Mouse (Mus musculus): ENCODE data around the gene Grik5. TPM values are rescaled to one million over a fixed set of nuclear protein-coding genes. Genes with fewer than 3 reads are reported as not detected.
A peak's percentile ranks its signal among the peaks of the same experiment; 100 is the strongest.

Grik5 gene
- polyA plus RNA-seq, 1 experiment from 2014 or later, result 15.0 TPM

GRCm38 (mm10) chr7:25026452-25026851 is 45.7 kb downstream of the Grik5 start:
- ATAC-seq (ENCODE audit: insufficient number of reproducible peaks, insufficient read depth, low FRiP score, low TSS enrichment, low read depth), result no peak
- Histone ChIP-seq H3K4me2 (no peak overlapping the region), H3K36me3 (peaks cover 72% of the 10 kb centered on the region), H3K9ac (replicated peaks) (no peak overlapping the region), H3K27me3 (no peaks in the 10 kb centered on the region), H3K9me3 (no peaks in the 10 kb centered on the region), H3K4me3 (replicated peaks) (no peak overlapping the region), H3K27ac (no peak overlapping the region), H3K4me1 (replicated peaks) (no peaks in the 10 kb centered on the region)
- 56% methylated on average over 7 of the region's 7 CpGs for WGBS

DNA sequence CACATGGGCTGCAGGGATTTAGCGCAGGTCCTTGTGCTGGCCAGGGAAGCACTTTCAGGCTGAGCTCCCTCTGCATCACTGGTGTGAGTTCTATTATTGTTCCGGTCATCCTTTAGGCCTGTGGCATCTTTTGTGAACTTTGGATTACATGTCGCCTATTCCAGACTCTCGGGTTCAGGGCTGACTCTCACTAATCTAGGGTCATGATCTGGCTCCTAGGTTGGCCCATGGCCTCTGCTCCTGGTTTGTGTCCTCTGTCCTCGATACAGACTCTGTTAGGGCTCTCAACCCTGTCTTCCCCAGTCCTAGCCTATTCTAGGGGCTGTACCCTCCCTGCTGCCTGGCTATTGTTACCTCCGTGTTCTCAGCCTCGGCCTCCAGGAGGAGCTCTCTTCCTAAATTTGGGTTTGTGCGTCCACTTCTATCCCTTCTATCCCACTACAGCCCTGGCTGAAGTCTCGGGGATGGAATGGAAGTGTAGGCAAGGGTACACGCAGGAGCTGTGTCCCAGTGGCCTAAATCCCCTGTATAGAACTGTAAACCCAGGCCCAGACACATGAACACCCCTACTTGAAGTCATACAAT is 46.2 kb downstream of the Grik5 start:
- no peak overlapping the region for H3K4me2 ChIP-seq
- H3K4me1 ChIP-seq (replicated peaks), result no peaks in the 10 kb centered on the region
- no peak overlapping the region for H3K4me3 ChIP-seq (replicated peaks)
- H3K9me3 ChIP-seq, result no peaks in the 10 kb centered on the region
- no peak for ATAC-seq (ENCODE audit: insufficient number of reproducible peaks, insufficient read depth, low FRiP score, low TSS enrichment, low read depth)
- no peak overlapping the region for H3K9ac ChIP-seq (replicated peaks)
- H3K27ac ChIP-seq, result no peak overlapping the region
- peaks cover 72% of the 10 kb centered on the region for H3K36me3 ChIP-seq
- WGBS, result 64% methylated on average over 10 of the region's 10 CpGs
- no peaks in the 10 kb centered on the region for H3K27me3 ChIP-seq

DNA sequence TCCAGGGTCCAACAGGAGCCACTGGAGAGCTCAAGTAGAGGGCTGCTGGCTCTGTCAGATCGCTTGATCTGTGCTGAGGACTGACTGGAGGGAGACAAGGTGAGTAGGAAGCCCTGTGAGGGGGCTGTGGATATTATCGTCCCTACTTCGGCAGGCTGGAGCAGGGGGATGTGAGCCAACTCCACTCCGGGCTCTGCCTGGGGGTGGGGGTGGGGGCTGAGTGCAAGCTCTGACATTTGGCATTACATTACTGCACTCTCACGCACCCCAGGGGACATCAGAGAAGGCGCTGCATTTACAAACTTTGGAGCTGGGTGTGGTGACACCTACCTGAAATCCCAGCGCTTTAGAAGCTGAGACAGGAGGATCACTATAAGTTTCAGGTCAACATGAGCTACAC is 60.6 kb downstream of the Grik5 start:
- Histone ChIP-seq H3K27ac (no peak overlapping the region), H3K9me3 (0 out of 2 replicates have a peak, but pooled peaks cover 3% of the 10 kb centered on the region), H3K9ac (replicated peaks) (no peak overlapping the region), H3K36me3 (peaks cover 49% of the 10 kb centered on the region), H3K27me3 (peaks cover 73% of the 10 kb centered on the region), H3K4me2 (no peak overlapping the region), H3K4me3 (replicated peaks) (no peak overlapping the region), H3K4me1 (replicated peaks) (peaks cover 19% of the 10 kb centered on the region)
- no peak for ATAC-seq (ENCODE audit: insufficient number of reproducible peaks, insufficient read depth, low FRiP score, low TSS enrichment, low read depth)
- 59% methylated on average over 7 of the region's 7 CpGs for WGBS

GRCm38 (mm10) chr7:25010090-25010913 is 61.8 kb downstream of the Grik5 start:
- Histone ChIP-seq H3K27me3 (peaks cover 86% of the 10 kb centered on the region), H3K9me3 (0 out of 2 replicates have a peak, but pooled peaks cover 3% of the 10 kb centered on the region), H3K4me3 (replicated peaks) (peak overlapping the region; percentile 39), H3K36me3 (peaks cover 36% of the 10 kb centered on the region), H3K9ac (replicated peaks) (peak overlapping the region; percentile 40), H3K4me1 (replicated peaks) (peaks cover 27% of the 10 kb centered on the region), H3K27ac (no peak overlapping the region), H3K4me2 (peak overlapping the region; percentile 64)
- no peak for ATAC-seq (ENCODE audit: insufficient number of reproducible peaks, insufficient read depth, low FRiP score, low TSS enrichment, low read depth)
- 3% methylated on average over 89 of the region's 97 CpGs for WGBS

DNA sequence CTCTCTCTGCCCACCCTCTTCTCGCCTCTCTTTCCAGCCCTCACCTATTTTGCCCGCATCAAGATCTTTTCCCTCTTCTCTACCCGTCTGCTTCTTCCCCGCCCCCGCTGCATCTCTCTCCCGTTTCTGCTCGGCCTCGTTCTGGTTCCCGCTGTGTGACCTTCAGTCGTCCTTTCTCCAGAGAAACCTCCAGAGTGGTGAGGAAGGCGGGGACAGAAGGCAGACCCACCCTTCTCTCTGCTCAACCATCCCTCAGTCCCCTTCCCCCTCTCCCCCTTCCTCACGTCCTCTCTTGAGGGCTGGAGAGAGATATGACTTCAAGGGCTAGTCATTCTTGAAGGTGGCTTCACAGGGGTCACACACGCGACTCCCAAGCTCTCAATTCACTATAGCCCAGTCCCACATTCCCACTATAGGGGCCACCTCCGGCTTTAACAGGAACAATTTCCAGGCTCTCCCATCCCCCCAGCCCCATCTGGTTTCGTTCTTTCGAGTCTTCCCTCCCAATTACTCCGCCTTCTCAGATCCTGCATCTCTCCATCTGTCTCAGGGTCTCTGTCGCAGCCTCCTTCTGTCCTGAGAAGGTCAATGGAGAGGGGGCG is 62.9 kb downstream of the Grik5 start:
- Histone ChIP-seq H3K36me3 (peaks cover 25% of the 10 kb centered on the region), H3K4me3 (replicated peaks) (no peak overlapping the region), H3K9me3 (0 out of 2 replicates have a peak, but pooled peaks cover 3% of the 10 kb centered on the region), H3K4me2 (no peak overlapping the region), H3K27ac (no peak overlapping the region), H3K27me3 (peaks cover 97% of the 10 kb centered on the region), H3K9ac (replicated peaks) (no peak overlapping the region), H3K4me1 (replicated peaks) (peaks cover 29% of the 10 kb centered on the region)
- no peak for ATAC-seq (ENCODE audit: insufficient number of reproducible peaks, insufficient read depth, low FRiP score, low TSS enrichment, low read depth)
- 6% methylated on average over 20 of the region's 20 CpGs for WGBS

- peaks cover 19% of the 10 kb centered on the region for H3K36me3 ChIP-seq
- H3K9me3 ChIP-seq, result 0 out of 2 replicates have a peak, but pooled peaks cover 3% of the 10 kb centered on the region
- H3K4me3 ChIP-seq (replicated peaks), result no peak overlapping the region
- H3K4me1 ChIP-seq (replicated peaks), result peaks cover 29% of the 10 kb centered on the region
- no peak overlapping the region for H3K27ac ChIP-seq
- H3K9ac ChIP-seq (replicated peaks), result no peak overlapping the region
- under 1% methylated on average over 17 of the region's 17 CpGs for WGBS
- H3K4me2 ChIP-seq, result no peak overlapping the region
- no peak for ATAC-seq (ENCODE audit: insufficient number of reproducible peaks, insufficient read depth, low FRiP score, low TSS enrichment, low read depth)
- H3K27me3 ChIP-seq, result peaks cover 99% of the 10 kb centered on the region
These were observed 63.5 kb downstream of the Grik5 start for GRCm38 (mm10) chr7:25008635-25009034.

DNA sequence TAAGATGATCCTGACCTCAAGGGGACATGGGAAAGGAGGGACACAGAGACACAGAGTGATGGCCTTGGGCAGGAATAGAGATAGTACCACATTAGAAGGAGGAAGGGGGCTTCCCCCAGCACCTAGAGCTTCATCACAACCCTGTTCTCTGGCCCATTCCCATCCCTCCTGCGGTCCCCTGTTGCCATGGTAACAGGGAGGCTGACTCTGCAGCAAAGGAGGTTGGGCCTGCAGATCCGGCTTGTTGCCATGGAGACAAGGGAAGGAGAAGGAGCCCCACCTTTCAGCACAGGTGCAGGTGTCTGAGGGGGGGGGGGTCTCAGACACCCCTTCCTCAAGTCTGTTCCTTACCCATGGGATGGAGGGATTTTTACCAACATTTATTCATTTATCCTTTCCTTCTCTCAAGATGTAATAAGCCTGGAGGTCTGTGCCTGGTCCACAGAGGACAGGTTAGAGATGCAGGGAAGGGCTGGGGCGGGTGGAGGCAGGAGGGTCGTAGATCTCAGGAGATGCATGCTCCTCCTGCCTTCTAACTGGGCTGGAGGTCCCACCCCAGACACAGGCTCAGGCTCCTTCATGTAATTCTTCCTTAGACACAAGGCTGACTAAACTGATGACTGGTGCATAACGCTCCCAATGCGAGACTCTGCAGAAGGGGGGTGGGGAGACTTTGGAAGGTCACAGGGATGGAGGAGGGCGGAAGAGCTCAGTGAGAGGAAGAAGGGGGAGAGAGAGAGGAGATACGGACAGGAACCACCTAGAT is 64.4 kb downstream of the Grik5 start:
- WGBS, result 29% methylated on average over 8 of the region's 8 CpGs

GRCm38 (mm10) chr7:25006586-25007364 is 65.4 kb downstream of the Grik5 start:
- Histone ChIP-seq H3K9ac (replicated peaks) (no peak overlapping the region), H3K4me1 (replicated peaks) (peaks cover 29% of the 10 kb centered on the region), H3K27ac (no peak overlapping the region), H3K27me3 (peaks cover 98% of the 10 kb centered on the region), H3K4me2 (no peak overlapping the region), H3K4me3 (replicated peaks) (no peak overlapping the region), H3K36me3 (0 out of 2 replicates have a peak, but pooled peaks cover 4% of the 10 kb centered on the region), H3K9me3 (0 out of 2 replicates have a peak, but pooled peaks cover 3% of the 10 kb centered on the region)
- ATAC-seq (ENCODE audit: insufficient number of reproducible peaks, insufficient read depth, low FRiP score, low TSS enrichment, low read depth), result no peak
- WGBS, result 83% methylated on average over 12 of the region's 12 CpGs

More for the DNA sequence above, 64.4 kb downstream of the Grik5 start:
- ATAC-seq (ENCODE audit: insufficient number of reproducible peaks, insufficient read depth, low FRiP score, low TSS enrichment, low read depth), result no peak
- H3K4me1 ChIP-seq (replicated peaks), result peaks cover 29% of the 10 kb centered on the region
- H3K4me3 ChIP-seq (replicated peaks), result no peak overlapping the region
- H3K9ac ChIP-seq (replicated peaks), result no peak overlapping the region
- H3K36me3 ChIP-seq, result peaks cover 11% of the 10 kb centered on the region
- 0 out of 2 replicates have a peak, but pooled peaks cover 3% of the 10 kb centered on the region for H3K9me3 ChIP-seq
- peaks cover 100% of the 10 kb centered on the region for H3K27me3 ChIP-seq
- no peak overlapping the region for H3K4me2 ChIP-seq
- no peak overlapping the region for H3K27ac ChIP-seq

DNA sequence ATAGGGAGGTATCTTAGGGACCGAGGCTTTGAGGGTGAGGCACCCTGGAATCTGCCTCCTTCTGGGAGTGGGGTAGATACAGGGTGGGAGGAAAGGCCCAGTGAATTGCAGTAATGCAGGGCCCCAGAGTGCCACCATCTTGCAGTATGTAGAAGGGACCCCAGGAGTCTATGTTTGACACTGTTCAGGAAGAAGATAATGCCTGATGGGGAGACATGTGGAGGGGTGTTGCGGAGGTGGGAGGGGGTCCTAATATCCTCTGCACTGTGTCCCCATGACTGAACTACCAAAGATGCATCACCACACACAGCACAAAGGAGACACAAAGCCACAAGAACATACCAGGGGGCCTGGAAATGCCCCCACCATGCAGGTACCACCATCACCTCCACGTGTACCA is 66.0 kb downstream of the Grik5 start:
- Histone ChIP-seq H3K9ac (replicated peaks) (no peak overlapping the region), H3K4me3 (replicated peaks) (peak overlapping the region; percentile 44), H3K4me2 (peak overlapping the region; percentile 82), H3K27me3 (peaks cover 92% of the 10 kb centered on the region), H3K36me3 (no peaks in the 10 kb centered on the region), H3K4me1 (replicated peaks) (peaks cover 29% of the 10 kb centered on the region), H3K27ac (no peak overlapping the region), H3K9me3 (0 out of 2 replicates have a peak, but pooled peaks cover 3% of the 10 kb centered on the region)
- 70% methylated on average over 3 of the region's 3 CpGs for WGBS
- ATAC-seq (ENCODE audit: insufficient number of reproducible peaks, insufficient read depth, low FRiP score, low TSS enrichment, low read depth), result 0 out of 2 replicates have a peak, but pooled peaks have one; percentile 1

DNA sequence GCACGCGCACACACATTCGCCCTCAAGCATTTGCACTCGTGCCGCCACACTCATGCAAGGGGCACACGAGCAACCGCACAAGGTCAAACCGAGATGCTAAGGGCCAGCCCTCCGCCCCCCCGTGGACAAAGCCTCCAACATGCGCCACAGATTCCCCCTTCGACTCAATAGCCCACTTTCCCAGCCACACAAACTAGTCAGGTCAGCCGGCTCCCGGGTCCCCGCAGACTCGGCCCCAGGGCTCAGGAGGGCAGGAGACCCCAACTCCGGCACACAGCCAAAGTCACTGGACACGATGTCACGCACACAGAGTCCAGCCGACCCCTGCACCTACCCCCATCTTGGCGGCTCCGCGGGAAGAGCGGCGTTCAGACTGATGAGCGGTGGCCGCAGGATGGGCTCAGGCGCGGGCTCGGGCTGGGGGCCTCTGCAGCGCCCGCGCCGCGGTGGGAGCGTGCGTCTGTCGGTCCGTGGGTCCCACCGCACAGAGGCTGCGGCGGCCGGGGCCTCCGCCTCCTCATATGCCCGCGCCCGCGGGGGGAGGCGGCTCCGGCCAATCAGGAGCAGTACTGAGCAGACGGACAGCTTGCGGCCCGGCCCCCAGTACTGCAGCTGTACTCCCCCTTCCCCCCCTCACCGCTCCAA is 66.6 kb downstream of the Grik5 start, which contains the start of gene Atp1a3:
Gene Atp1a3, minus strand, starts transcription at position 538 of the 645 bp plus-strand sequence.
- H3K9ac ChIP-seq (replicated peaks), result peak within 1 kb of the TSS; percentile 48
- H3K4me3 ChIP-seq (replicated peaks), result peak within 1 kb of the TSS; percentile 44
- H3K9me3 ChIP-seq, result 0 out of 2 replicates have a peak, but pooled peaks cover 3% of the 10 kb centered on the region
- H3K27me3 ChIP-seq, result peaks cover 88% of the 10 kb centered on the region
- WGBS, result under 1% methylated on average over 52 of the region's 54 CpGs
- peaks cover 26% of the 10 kb centered on the region for H3K4me1 ChIP-seq (replicated peaks)
- H3K36me3 ChIP-seq, result no peaks in the 10 kb centered on the region
- ATAC-seq (ENCODE audit: insufficient number of reproducible peaks, insufficient read depth, low FRiP score, low TSS enrichment, low read depth), result peak; percentile 64; the same call in 1 of the 2 replicates
- H3K4me2 ChIP-seq, result peak within 1 kb of the TSS; percentile 82
- H3K27ac ChIP-seq, result no peak within 1 kb of the TSS

All from limb, embryonic 12.5 days (tissue).